Mouse (Mus musculus) ZHBTc4 (cell line): ENCODE data around the gene Smg1.
A peak's percentile ranks its signal among the peaks of the same experiment; 100 is the strongest.

Source experiments
- DNase-seq: peaks from one replicate; pipeline ENCODE4 v3.0.0-alpha.2; 2011; ENCODE audit warnings: low read depth, low spot score

The Smg1 gene

GRCm38 (mm10) chr7:118250482-118251160 lies 7.2 kb upstream of the Smg1 start:
- no peak for DNase-seq

- DNase-seq: no peak
Observed at GRCm38 (mm10) chr7:118249563-118249962, 6.1 kb upstream of the Smg1 start.

- no peak for DNase-seq
Observed at GRCm38 (mm10) chr7:118248069-118248468, 4.6 kb upstream of the Smg1 start.

GRCm38 (mm10) chr7:118245260-118245659 lies 1.8 kb upstream of the Smg1 start:
- DNase-seq: no peak

GRCm38 (mm10) chr7:118242911-118243412 lies 508 bp downstream of the Smg1 start:
- DNase-seq: no peak

GRCm38 (mm10) chr7:118242309-118242708 lies 1.2 kb downstream of the Smg1 start:
- no peak for DNase-seq

GRCm38 (mm10) chr7:118240402-118240801 lies 3.1 kb downstream of the Smg1 start:
- no peak for DNase-seq

GRCm38 (mm10) chr7:118239996-118240395 lies 3.5 kb downstream of the Smg1 start:
- DNase-seq: peak; percentile 64

- peak; percentile 55 for DNase-seq
Observed at GRCm38 (mm10) chr7:118236949-118237348, 6.5 kb downstream of the Smg1 start.

- DNase-seq: no peak
Observed at GRCm38 (mm10) chr7:118234236-118234635, 9.2 kb downstream of the Smg1 start.

GRCm38 (mm10) chr7:118232613-118233012 lies 10.9 kb downstream of the Smg1 start:
- no peak for DNase-seq

- DNase-seq: no peak
Observed at GRCm38 (mm10) chr7:118219777-118220176, 23.7 kb downstream of the Smg1 start.

GRCm38 (mm10) chr7:118206396-118206795 lies 37.1 kb downstream of the Smg1 start:
- DNase-seq: peak; percentile 22

GRCm38 (mm10) chr7:118195756-118196155 lies 47.7 kb downstream of the Smg1 start:
- no peak for DNase-seq

- no peak for DNase-seq
Observed at GRCm38 (mm10) chr7:118185878-118186277, 57.6 kb downstream of the Smg1 start.

GRCm38 (mm10) chr7:118184604-118185003 lies 58.9 kb downstream of the Smg1 start:
- DNase-seq: no peak

GRCm38 (mm10) chr7:118181123-118181522 lies 62.3 kb downstream of the Smg1 start:
- DNase-seq: no peak

GRCm38 (mm10) chr7:118179782-118180181 lies 63.7 kb downstream of the Smg1 start:
- no peak for DNase-seq

GRCm38 (mm10) chr7:118175821-118176355 lies 67.6 kb downstream of the Smg1 start:
- no peak for DNase-seq

- peak; percentile 82 for DNase-seq
Observed at GRCm38 (mm10) chr7:118170125-118170524, 73.3 kb downstream of the Smg1 start.

GRCm38 (mm10) chr7:118163006-118163405 lies 80.5 kb downstream of the Smg1 start:
- DNase-seq: peak; percentile 69

GRCm38 (mm10) chr7:118160121-118160520 lies 83.3 kb downstream of the Smg1 start:
- no peak for DNase-seq

- DNase-seq: no peak
Observed at GRCm38 (mm10) chr7:118156461-118156860, 87.0 kb downstream of the Smg1 start.
